Mouse (Mus musculus) embryo, embryonic 10 days (tissue): ENCODE measurements around the gene Jund.

Experiments
- DNase-seq: peaks from one replicate; pipeline ENCODE4 v3.0.0-alpha.2; 2015; ENCODE audit warnings: low spot score

Jund gene

DNA sequence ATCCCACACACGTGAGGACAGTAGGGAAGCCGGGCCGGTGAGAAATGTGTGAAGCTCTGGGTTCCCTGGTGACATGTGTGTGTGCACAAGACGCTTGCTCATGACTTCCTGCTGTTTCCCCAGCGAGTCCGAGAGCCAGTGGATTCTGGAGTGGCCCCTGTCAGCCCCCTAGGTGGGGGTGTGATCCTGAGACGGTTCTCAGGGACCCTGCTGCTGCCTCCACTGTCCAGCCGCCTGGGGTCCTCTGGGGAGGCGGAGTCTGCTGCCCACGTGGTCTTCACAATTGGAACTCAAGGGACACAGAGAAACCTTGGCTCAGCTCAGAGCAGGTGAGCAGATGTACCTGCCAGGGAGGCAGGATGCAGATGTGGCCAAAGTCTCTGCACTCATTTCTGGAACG, 28.0 kb downstream of the Jund start:
- no peak for DNase-seq

DNA sequence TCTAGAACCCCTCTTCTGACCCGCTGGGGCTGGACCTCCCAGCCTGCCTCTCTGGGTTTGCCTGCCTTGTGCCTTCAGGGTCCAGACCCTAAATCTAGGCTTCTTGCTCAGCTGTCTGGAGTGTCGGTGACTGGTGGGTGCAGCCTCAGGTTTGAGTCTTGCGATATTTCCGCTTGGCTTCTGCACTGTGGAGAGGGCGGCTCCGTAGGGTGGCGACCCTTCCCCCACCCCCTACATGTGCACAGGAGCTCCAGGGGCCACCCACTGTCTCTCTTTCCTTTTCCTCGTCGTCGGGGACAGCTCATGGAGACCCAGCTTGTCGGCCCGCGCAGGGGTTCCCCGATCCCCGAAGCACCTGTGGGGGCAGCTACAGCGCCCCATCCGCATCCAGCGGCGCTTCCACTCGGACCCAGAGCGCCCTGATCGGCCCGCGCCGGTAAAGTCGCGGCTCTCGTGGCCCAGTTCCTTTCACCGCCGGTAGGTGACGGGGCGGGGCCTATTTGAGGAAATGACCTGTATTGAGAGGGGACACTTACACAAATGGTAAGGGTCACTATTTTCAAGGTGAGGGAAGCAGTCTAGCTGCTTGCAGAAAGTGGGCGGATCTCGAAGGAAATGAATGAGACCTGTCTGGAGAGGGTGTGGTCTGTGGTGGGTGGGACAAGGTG, 31.2 kb downstream of the Jund start:
- DNase-seq: no peak

DNA sequence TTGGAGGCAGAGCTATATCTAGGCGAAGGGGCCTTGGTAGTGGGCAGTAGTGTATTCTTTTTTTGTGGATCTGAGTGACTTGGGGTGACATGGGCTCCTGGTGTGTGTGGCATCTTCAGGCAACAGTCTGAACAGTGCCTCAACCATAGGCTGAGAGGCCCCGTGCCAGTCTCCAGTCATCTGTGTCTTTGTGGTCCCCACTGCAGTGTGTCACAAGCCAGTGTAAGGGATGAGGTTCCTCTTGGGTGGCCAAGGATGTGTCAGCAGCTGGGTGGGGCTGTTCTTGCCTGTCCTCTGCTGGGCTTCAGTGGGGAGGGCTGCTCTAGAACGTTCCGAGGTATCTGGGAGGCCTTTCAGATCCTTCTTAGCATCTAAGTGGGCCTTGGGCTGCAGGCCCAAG, 32.2 kb downstream of the Jund start:
- no peak for DNase-seq

DNA sequence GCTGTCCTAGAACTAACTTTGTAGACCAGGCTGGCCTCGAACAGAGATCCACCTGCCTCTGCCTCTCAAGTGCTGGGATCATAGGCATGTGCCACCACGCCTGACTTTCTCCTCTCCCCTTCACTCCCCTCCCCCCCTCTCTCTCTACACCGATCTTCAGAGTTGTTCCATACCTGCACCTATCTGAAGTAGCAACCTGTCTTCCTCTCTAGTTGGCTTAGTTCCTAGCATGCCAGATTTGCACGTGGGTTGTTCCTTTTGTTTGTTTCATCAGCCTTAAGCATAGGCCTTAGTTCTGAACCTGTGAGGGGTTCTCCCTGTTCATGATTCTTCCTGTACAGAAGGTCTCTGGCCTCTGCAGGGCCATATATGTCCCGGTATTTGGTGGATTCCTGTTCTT, 39.0 kb downstream of the Jund start:
- DNase-seq: no peak

DNA sequence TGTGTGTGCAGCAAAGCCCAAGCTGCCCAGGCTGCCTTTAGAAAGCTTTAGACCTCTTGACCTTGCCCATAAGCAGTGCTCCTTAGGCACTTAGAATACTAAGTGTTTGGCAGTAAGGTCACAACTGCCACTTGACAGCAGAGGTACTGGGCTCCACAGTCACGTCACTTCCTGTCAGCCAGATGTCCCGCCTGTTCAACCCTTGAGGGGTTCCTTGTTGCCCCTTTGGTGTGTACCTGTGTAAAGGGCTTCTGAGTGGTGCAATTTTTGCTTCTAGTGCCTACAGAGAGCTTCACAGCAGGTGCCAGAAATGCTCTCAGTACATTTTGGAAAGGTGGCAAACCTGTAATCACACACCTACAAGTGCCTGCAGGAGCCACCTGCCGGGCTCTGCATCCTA, 39.5 kb downstream of the Jund start:
- DNase-seq: no peak

DNA sequence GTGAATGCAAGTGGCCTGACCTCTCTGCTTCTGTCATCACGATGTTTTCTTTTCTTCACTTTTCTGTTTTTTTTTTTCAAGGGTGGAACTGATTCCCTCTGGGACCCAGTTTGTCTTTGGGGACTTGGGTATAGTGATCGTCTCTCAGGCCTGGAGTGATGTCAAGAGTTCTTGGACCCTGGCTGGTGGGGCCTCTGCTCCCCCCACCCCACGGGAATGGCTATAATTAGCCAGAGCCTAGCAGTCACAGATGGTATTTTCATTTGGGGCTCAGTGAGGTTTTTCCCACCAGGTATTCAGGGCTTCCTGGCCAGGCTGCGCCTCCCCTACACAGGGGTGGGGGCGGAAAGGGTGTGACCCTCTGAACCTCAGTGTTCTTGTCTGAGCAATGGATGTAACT, 42.9 kb downstream of the Jund start:
- DNase-seq: no peak

DNA sequence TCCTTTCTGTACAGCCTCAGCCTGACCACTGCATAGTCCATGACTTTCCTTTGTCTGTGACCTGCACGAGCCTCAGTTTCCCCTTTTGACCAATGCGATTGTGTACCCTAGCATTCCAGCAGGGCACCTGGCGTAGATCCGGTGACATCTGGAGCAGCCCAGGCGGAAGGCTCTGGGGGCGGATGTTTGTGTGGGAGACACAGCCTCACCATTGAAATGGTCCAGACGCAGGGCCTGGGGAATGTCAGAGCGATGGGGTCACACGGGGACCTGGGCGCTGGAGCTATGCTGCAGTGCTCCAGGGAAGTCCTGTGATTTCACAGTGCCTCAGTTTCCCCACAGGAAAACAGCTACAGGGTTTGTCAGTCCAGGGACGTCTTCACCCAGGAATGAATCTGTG, 43.4 kb downstream of the Jund start:
- no peak for DNase-seq

DNA sequence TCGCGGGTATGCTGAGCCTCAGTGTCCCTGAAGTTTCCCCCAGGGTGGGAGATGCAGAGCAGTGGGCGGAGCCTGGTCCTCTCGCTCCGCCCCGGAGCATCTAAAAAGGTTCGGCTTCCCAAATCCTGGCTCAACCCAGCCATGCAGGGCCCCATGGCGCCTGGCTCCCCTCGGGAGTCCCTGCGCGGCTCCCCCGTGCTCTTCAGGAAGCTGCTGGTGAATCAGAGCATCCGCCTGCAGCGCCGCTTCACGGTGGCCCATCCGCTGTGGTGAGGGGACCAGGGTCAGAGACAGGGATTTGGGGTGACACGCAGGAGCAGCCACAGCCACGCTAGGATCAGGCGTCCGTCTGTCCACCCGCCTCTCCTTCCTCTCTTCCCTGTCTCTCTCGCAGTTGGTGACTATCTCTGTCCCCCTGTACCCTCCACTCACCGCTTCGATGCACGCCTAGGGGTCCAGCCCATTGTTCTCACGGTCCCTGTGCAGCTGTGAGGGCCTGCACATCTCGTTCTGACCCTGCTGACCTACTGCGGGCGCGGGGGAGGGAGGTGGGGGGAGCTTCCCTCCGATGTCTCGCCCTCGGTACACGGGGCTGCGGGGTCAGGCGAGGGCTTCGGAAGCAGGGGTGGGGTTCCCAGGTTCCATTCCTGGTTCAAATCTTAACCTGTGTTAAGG, 44.4 kb downstream of the Jund start:
- DNase-seq: peak; percentile 32

DNA sequence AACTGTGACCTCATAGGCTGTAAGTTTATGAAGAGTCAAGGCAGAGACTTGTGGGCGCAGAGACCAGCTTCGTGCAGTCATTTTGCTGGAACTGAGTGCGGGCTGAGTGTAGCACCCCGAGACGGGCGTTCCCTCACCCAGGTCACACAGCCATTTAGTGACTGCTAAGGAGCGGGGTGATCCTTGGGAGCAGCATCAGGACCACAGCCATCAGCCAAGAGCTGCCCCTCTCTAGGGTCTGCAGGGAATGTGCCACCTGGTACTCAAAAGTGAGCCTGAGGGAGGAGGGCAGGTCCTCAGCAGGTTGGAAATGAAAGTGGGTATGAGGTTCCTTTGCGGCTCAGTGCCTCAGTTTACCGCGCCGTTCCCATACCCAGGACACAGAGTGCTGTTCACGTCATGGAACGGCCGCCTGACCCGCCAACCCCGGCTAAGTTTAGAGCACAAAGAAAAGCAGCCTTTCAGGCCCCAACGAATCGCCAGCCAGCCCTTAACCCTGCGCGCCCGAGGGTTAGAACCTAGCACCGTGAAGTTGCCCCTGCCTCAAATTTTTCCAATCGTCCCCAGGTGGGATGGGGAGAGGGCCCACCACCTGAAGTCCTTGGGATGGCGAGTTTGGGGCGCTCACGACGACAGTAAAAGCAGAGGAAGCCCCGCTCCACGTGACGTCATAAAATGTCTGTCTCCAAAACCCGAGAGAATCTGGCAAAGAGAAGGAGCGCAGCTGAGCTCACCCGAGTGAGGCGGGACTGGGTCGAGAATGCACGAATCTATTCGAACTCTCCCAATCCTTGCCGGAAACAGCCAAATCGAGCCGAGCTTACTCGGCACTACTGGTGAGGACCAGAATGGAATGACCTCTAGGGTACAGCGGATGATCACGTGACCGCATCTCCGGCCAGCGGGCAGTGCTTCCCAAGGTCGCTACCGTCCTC, 45.2 kb downstream of the Jund start:
- DNase-seq: peak; percentile 71

DNA sequence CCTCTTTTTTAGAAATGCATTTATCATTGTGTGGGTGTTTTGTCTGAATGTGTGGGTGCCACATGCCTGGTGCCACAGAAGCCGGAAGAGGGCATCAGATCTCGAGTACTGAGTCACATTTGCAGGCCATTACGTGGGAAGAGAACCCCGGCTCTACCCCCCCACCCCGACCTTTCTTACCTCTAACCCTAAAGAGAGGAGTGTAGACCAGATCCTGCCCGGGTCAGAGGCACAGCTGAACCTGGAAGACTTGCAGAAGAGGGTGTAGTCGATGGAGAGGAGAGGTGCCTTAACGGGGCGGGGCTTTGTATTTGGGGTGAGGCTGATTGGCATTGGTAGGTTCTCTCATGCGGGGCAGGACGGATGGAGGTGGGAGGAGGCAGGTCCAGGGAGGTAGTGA, 46.1 kb downstream of the Jund start:
- no peak for DNase-seq

DNA sequence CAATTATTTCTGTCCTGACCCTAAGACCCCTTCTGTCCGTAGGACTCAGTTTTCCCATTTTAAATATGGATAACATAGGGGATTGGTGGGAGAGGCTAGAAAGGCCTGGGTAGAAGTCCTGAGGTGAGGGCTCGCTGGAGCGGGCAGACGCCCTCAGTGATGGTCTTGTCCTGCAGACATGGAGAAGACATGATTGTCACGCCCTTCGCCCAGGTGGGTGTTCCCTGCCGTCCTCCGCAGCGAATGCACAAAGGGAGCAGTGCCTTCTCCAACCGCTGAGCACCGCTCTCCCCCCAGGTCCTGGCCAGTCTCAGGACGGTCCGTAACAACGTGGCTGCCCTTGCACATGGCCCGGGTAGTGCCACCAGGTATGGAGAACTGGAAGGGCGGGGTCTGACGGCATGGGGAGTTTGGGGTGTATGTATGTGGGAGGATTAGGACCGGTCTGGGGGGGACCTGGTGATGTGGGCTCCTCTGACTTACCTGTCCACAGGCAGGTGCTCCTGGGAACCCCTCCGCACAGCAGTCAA, 47.0 kb downstream of the Jund start:
- DNase-seq: no peak

DNA sequence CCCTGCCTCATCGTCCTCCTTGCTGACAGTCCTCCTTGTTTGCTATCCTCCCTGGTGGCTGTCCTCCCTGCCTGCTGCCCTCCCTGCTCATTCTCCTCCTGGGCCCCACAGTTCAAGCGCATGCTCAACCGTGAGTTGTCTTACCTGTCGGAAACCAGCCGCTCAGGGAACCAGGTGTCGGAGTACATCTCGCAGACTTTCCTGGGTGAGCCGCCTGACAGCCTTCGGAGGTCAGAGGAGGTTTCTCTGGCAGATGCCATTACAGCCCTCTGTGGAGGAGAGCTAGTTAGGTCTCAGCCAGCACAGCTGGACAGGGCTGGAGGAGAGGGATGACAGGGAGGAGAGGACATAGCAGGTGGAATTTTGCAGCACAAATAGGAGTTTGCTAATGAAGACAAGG, 47.9 kb downstream of the Jund start:
- no peak for DNase-seq

DNA sequence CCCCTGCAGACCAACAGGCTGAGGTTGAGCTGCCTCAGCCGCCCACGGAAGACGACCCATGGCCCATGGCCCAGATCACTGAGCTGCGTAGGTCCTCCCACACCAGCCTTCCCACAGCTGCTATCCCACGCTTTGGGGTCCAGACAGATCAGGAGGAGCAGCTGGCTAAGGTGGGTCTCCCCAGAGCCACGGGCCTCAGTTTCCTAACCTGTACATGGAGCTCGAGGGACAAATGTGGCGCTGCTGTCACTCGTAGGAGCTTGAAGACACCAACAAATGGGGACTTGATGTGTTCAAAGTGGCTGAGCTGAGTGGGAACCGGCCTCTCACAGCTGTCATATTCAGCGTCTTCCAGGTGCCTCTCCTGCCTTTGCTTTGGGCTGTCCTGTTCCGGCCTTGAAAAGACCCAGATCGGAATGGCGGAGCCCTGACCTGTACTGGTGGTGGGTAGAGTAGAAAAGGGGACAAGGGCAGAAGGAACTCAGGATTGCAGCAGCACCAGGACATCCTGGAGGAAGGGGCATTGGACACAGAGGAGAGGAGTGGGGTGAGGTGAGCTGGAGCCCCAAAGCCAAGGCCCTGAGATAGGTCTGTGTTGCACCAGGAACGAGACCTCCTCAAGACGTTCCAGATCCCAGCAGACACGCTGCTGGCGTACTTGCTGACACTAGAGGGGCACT, 48.6 kb downstream of the Jund start:
- no peak for DNase-seq

DNA sequence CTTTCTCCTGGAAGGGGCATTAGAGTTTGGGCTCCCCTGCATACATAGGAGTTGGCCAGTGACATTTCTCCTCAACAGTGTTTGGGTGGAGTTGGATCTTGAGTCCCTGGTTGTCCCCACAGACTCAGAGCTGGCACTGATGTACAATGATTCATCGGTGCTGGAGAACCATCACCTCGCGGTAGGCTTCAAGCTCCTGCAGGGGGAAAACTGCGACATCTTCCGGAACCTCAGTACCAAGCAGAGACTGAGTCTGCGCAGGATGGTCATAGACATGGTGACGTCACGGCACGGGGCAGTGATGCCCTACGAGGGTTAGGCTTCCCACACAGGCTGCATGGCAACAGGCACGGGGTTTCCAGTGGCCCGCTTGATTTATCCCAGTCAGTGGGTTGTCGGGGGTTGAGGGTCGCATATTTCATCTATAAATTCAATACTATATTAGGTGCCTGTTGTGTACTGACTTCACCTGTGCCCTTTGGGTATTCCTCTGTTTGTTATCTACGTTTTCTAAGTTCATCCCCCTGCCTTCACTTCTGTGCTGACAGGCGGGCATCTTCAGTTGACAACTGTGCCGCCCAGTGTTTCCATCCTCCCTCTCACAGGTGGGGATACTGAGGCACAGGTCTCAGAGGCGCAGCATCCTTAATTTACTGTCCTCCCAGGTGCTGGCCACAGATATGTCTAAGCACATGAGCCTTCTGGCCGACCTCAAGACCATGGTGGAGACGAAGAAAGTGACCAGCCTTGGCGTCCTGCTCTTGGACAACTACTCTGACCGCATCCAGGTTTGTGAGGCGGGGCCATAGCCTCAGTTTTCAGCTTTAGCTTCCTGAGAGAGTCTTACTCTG, 49.7 kb downstream of the Jund start:
- DNase-seq: no peak

DNA sequence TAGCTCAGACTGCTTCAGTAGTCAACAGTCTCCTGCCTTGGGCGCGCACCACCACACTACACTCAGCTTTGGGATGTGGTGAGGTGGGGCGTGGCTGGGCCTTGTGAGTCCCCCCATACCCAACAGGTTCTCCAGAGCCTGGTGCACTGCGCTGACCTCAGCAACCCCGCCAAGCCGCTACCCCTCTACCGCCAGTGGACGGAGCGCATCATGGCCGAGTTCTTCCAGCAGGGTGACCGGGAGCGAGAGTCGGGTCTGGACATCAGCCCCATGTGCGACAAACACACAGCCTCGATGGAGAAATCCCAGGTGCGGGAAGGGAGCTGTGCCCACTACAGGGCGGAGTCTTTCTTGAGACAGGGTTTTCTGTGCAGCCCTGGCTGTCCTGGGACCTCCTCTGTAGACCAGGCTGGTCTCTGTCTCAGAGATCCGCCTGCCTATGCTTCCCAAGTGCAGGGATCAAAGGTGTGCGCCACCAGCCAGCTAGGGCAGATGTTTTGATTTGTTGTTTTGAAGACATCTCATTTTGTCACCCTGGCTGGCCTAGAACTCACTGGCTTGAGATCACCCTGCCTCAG, 50.4 kb downstream of the Jund start:
- DNase-seq: no peak
